Mouse (Mus musculus): ENCODE results near the gene Defa25.
"Not testable (repeated sequence)": the region's sequence is repeated elsewhere in the genome, so short reads cannot be mapped to it uniquely, and the experiment has no call there.

The Defa25 gene

GRCm38 (mm10) chr8:21084142-21084541, at the start of gene Defa25:
Defa25 (plus strand) TSS chr8:21084442.
- DNase-seq, result not testable (repeated sequence)

GRCm38 (mm10) chr8:21054747-21055146, 29.5 kb upstream of the Defa25 start, which contains the start of gene Defa23:
Defa23 (plus strand) TSS chr8:21055047.
- DNase-seq, result not testable (repeated sequence)

- DNase-seq, result not testable (repeated sequence)
Measured at GRCm38 (mm10) chr8:21064738-21065137, 19.5 kb upstream of the Defa25 start, which contains the start of gene Defa35. Defa35 (plus strand) TSS chr8:21065038.

- no peak for DNase-seq
Measured at GRCm38 (mm10) chr8:21093106-21093505, 8.9 kb downstream of the Defa25 start.

- DNase-seq, result not testable (repeated sequence)
Measured at GRCm38 (mm10) chr8:21095950-21096349, 11.7 kb downstream of the Defa25 start, which contains the start of gene Gm14851. Gm14851 (minus strand) TSS chr8:21096050.

- DNase-seq, result not testable (repeated sequence)
Measured at GRCm38 (mm10) chr8:21134342-21134741, 50.1 kb downstream of the Defa25 start, which contains the start of gene Defa30. Defa30 (plus strand) TSS chr8:21134642.

Data from retina, postnatal 1 day (tissue).